Mouse (Mus musculus) lung, postnatal 0 days (tissue): ENCODE data around the gene Tpd52l2. TPM values are rescaled to one million over a fixed set of nuclear protein-coding genes. Genes with fewer than 3 reads are reported as not detected.
A peak's percentile ranks its signal among the peaks of the same experiment; 100 is the strongest.

ENCODE experiments used
- ATAC-seq: fragments of 200-750 bp; cut with Nextera tagmentation; 2 replicates; pipeline ENCODE4 v1.8.0; 2017; ENCODE audit warnings: moderate library complexity
- DNase-seq: peaks from one replicate; pipeline ENCODE4 v3.0.0-alpha.2; 2016; ENCODE audit warnings: low spot score
- H3K27ac ChIP-seq: fragments of 300-500 bp; sonication (generic); 2 replicates; pipeline ENCODE4 v1.5.1; 2014; ENCODE audit warnings: antibody characterized with exemption, mild to moderate bottlenecking, low read length, mixed read lengths
- H3K27me3 ChIP-seq: fragments of 300-500 bp; sonication (generic); replicated peaks from 2 replicates; pipeline ENCODE4 v1.6.1; 2014; ENCODE audit warnings: low read length, mixed read lengths; ENCODE audit not compliant: insufficient read depth
- H3K36me3 ChIP-seq: fragments of 300-500 bp; sonication (generic); 2 replicates; pipeline ENCODE4 v1.6.1; 2014; ENCODE audit warnings: low read length, mixed read lengths; ENCODE audit not compliant: insufficient read depth
- H3K4me1 ChIP-seq: fragments of 300-500 bp; sonication (generic); 2 replicates; pipeline ENCODE4 v1.6.1; 2014; ENCODE audit warnings: antibody characterized with exemption, low read depth, low read length, mixed read lengths; ENCODE audit not compliant: insufficient read depth
- H3K4me2 ChIP-seq: fragments of 300-500 bp; sonication (generic); replicated peaks from 2 replicates; pipeline ENCODE4 v1.6.1; 2014; ENCODE audit warnings: low read depth, mild to moderate bottlenecking, low read length, moderate library complexity, mixed read lengths
- H3K4me3 ChIP-seq: fragments of 300-500 bp; sonication (generic); 2 replicates; pipeline ENCODE4 v1.5.1; 2014; ENCODE audit warnings: low read depth, low read length
- H3K9ac ChIP-seq: fragments of 300-500 bp; sonication (generic); replicated peaks from 2 replicates; pipeline ENCODE4 v1.6.1; 2014; ENCODE audit warnings: low read depth, mild to moderate bottlenecking
- H3K9me3 ChIP-seq: fragments of 300-500 bp; sonication (generic); 2 replicates; pipeline ENCODE4 v1.6.1; 2016; ENCODE audit warnings: low read length, mixed read lengths
- CTCF ChIP-seq: IDR thresholded peaks from 2 replicates; pipeline ENCODE4 v1.5.1; 2016; ENCODE audit warnings: antibody characterized with exemption, mild to moderate bottlenecking
- EP300 ChIP-seq: IDR thresholded peaks from 2 replicates; pipeline ENCODE4 v1.6.1; 2016; ENCODE audit warnings: antibody characterized with exemption, mild to moderate bottlenecking, control low read depth
- WGBS: fragments of 180-500 bp; shearing (Covaris S2); extraction: QIAGEN DNeasy Blood & Tissue Kit; methylation state at CpG from one replicate; pipeline ENCODE4 v1.1.7; 2014; 5-methylcytosine and 5-hydroxymethylcytosine counted together
- polyA plus RNA-seq: library from polyadenylated mRNA; unstranded; fragments of >200 nt; fragmentation: Nextera tagmentation; extraction: Ambion mirVana; gene quantifications from 2 replicates; pipeline ENCODE4 v1.2.1, GENCODE M21; 2015

The Tpd52l2 gene
- polyA plus RNA-seq, 1 experiment from 2014 or later = 135 TPM

DNA sequence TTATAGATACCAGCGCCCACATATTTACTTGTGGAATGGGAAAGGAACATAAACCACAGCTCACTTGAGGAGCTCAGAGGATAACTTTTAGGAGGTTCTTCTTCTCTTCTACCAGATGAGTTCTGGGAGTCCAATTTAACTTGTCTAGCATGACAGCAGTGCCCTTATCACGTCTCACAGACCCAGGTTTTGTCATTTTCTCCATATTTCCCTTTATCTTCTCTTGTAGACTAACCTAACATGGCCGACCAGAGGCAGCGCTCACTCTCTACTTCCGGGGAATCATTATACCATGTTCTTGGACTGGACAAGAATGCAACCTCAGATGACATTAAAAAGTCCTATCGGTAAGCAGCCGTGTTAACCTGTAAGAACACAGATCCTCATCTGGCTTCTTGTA lies 49.2 kb downstream of the Tpd52l2 start:
- Histone ChIP-seq H3K9me3 (no peaks in the 10 kb centered on the region), H3K4me3 (no peak overlapping the region), H3K4me1 (no peaks in the 10 kb centered on the region), H3K9ac (no peak overlapping the region), H3K27me3 (no peaks in the 10 kb centered on the region), H3K4me2 (no peak overlapping the region), H3K36me3 (peaks cover 31% of the 10 kb centered on the region; the same call in 1 of the 2 replicates), H3K27ac (no peak overlapping the region)
- TF ChIP-seq EP300 (no peak), CTCF (no peak)
- DNase-seq = no peak
- 96% methylated on average over 7 of the region's 7 CpGs for WGBS
- no peak for ATAC-seq

DNA sequence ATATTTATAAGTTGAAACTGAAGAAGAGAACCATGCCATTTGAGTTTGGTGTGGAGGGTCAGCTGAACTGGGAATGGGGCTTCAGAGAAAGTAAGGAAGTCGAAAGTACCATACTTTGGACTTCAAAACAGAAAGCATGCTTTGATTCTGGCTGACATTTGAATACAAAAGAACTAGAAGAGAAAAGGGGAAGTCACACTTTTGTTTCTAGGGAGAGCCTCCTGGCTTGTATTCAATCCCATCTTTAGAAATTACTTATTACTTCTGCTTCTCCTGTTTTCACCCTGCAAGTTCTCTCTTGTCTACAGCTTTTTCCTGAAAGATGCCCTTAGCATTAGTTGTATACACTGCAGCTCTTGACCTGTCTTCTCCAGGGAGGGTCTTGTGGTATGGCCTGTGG lies 51.3 kb downstream of the Tpd52l2 start:
- no peak for TF ChIP-seq EP300
- no peak for TF ChIP-seq CTCF
- Histone ChIP-seq H3K36me3 (peaks cover 44% of the 10 kb centered on the region), H3K9me3 (no peaks in the 10 kb centered on the region), H3K9ac (no peak overlapping the region), H3K27me3 (no peaks in the 10 kb centered on the region), H3K4me1 (no peaks in the 10 kb centered on the region), H3K4me3 (no peak overlapping the region), H3K27ac (no peak overlapping the region), H3K4me2 (no peak overlapping the region)
- DNase-seq (no peak), ATAC-seq (no peak)
- WGBS = 82% methylated on average over 1 of the region's 1 CpGs

DNA sequence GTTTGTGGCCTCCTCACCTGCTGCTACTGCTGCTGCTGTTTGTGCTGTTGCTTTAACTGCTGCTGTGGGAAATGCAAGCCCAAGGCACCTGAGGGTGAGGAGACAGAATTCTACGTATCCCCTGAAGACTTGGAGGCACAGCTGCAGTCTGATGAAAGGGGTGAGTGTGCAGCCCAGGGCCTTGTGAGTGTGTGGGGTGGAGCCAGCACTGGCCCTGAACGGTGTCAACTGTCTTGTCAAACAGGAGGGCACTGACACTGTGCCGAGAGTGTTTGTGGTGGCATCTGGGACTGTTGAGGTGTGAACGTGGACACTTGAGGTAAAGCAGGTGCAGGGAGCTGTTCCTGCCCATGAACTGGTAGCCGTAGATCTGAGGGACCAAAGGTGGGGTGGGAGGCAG lies 51.7 kb downstream of the Tpd52l2 start:
- Histone ChIP-seq H3K27ac (no peak overlapping the region), H3K4me3 (no peak overlapping the region), H3K27me3 (no peaks in the 10 kb centered on the region), H3K4me2 (no peak overlapping the region), H3K9me3 (no peaks in the 10 kb centered on the region), H3K9ac (no peak overlapping the region), H3K4me1 (no peaks in the 10 kb centered on the region), H3K36me3 (peaks cover 44% of the 10 kb centered on the region)
- WGBS = 73% methylated on average over 5 of the region's 5 CpGs
- no peak for DNase-seq
- no peak for ATAC-seq
- no peak for TF ChIP-seq EP300
- no peak for TF ChIP-seq CTCF

DNA sequence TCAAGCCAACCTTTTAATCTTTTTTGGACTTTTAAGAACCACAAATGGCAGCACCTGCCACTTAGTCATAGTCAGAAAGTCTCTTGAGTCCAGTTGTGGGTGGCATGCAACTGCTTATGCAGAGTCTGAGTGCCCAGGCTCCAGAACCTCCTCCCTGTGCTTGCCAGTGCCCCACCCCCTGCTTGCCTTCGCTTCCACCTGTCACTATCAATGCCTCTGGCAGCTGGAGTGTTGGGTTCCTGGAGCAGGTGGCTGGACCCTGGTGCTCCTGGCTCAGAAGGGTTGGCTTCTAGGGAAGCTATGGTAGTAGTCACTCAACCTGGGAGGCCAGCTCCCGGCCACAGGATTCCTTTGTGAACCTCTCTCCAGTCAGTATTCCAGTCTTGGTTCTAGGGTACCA lies 53.3 kb downstream of the Tpd52l2 start:
- H3K27ac ChIP-seq = no peak overlapping the region
- no peak for DNase-seq
- H3K4me2 ChIP-seq = no peak overlapping the region
- H3K4me3 ChIP-seq = no peak overlapping the region
- ATAC-seq = no peak
- peaks cover 44% of the 10 kb centered on the region for H3K36me3 ChIP-seq
- no peaks in the 10 kb centered on the region for H3K9me3 ChIP-seq
- no peak for TF ChIP-seq CTCF
- TF ChIP-seq EP300 = no peak
- H3K4me1 ChIP-seq = no peaks in the 10 kb centered on the region
- H3K27me3 ChIP-seq = no peaks in the 10 kb centered on the region
- WGBS = 100% methylated on average over 2 of the region's 2 CpGs
- no peak overlapping the region for H3K9ac ChIP-seq

DNA sequence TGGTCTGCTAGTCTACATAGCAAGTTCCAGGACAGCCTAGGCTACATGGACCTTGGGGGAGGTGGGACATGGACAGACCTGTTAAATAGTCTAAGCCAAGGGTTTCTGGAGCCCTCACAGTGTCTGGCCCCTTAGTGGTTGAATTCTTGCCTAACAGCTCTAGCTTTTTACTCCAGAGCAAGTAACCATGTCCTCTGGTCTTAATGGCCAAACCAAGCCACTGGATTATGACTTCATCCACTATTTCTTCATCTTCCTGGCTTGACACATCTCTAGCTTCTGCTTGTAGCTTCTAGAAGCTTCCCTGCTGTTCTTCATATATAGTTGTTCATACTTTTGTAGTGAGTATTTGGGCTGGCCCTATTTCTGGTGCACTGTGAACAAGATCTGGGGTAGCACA lies 56.8 kb downstream of the Tpd52l2 start:
- Histone ChIP-seq H3K27me3 (no peaks in the 10 kb centered on the region), H3K36me3 (peaks cover 34% of the 10 kb centered on the region), H3K9me3 (no peaks in the 10 kb centered on the region), H3K4me3 (no peak overlapping the region), H3K27ac (no peak overlapping the region), H3K9ac (no peak overlapping the region), H3K4me1 (no peaks in the 10 kb centered on the region), H3K4me2 (no peak overlapping the region)
- TF ChIP-seq CTCF (no peak), EP300 (no peak)
- ATAC-seq (peak; percentile 40; the same call in 1 of the 2 replicates), DNase-seq (peak; percentile 41)

DNA sequence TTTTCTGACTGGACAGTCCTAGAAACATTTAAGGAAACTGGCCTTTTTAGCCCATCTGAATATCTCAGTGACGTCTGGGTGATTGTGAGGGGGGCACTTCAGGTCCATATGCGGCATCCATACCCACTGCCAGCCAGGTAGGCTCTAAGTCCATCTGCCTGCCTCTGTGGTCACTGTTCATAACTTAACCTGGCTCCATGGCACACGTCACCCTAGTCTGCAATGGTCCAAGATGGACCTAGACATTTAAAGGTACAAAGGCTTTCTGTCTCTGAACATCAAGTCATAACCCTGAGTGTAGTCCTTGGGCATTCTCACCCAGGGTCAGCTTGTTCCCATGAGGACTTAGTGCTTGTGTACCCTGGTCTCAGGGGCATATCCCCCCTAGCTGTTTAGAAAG lies 70.4 kb downstream of the Tpd52l2 start:
- WGBS = 82% methylated on average over 3 of the region's 3 CpGs
- H3K9ac ChIP-seq = no peak overlapping the region
- no peaks in the 10 kb centered on the region for H3K9me3 ChIP-seq
- no peaks in the 10 kb centered on the region for H3K27me3 ChIP-seq
- H3K27ac ChIP-seq = no peak overlapping the region
- H3K4me2 ChIP-seq = no peak overlapping the region
- no peaks in the 10 kb centered on the region; the same call in 1 of the 2 replicates for H3K36me3 ChIP-seq
- no peak for DNase-seq
- TF ChIP-seq EP300 = no peak
- TF ChIP-seq CTCF = no peak
- no peak overlapping the region for H3K4me3 ChIP-seq
- H3K4me1 ChIP-seq = no peaks in the 10 kb centered on the region
- no peak for ATAC-seq

Other genes with a start within 250 kb of the Tpd52l2 start
- 7.6 and 7.8 TPM in 2 replicates for gene Gmeb2, start 209.1 kb upstream of the Tpd52l2 start, polyA plus RNA-seq
- 0.51 and 0.95 TPM in 2 replicates for gene Stmn3, start 182.6 kb upstream of the Tpd52l2 start, polyA plus RNA-seq
- gene Rtel1, start 177.4 kb upstream of the Tpd52l2 start, polyA plus RNA-seq = 8.0 and 10.4 TPM in 2 replicates
- gene Zgpat, start 132.2 kb upstream of the Tpd52l2 start, polyA plus RNA-seq = 22.9 and 26.8 TPM in 2 replicates
- 46.5 and 46.6 TPM in 2 replicates for gene Arfrp1, start 131.7 kb upstream of the Tpd52l2 start, polyA plus RNA-seq
- 12.2 and 13.5 TPM in 2 replicates for gene Lime1, start 117.1 kb upstream of the Tpd52l2 start, polyA plus RNA-seq
- gene Zbtb46, start 37.7 kb upstream of the Tpd52l2 start, polyA plus RNA-seq = 11.2 and 14.8 TPM in 2 replicates
- gene Abhd16b, start 3.9 kb upstream of the Tpd52l2 start, polyA plus RNA-seq = 0.21 and 0.25 TPM in 2 replicates
- 57.2 and 59.5 TPM in 2 replicates for gene Dnajc5, start 23.3 kb downstream of the Tpd52l2 start, polyA plus RNA-seq
- gene Uckl1, start 87.8 kb downstream of the Tpd52l2 start, polyA plus RNA-seq = 41.8 and 43.3 TPM in 2 replicates
- gene Prpf6, start 94.7 kb downstream of the Tpd52l2 start, polyA plus RNA-seq = 32.3 and 33.6 TPM in 2 replicates
- gene Zfp512b, start 95.7 kb downstream of the Tpd52l2 start, polyA plus RNA-seq = 21.8 and 24.4 TPM in 2 replicates
- 20.8 and 21.3 TPM in 2 replicates for gene Samd10, start 102.1 kb downstream of the Tpd52l2 start, polyA plus RNA-seq
- gene Gm29797, start 159.9 kb downstream of the Tpd52l2 start, polyA plus RNA-seq = not detected in 2 replicates
- gene Sox18, start 174.5 kb downstream of the Tpd52l2 start, polyA plus RNA-seq = 134 and 161 TPM in 2 replicates
- 14.1 and 15.3 TPM in 2 replicates for gene Tcea2, start 183.2 kb downstream of the Tpd52l2 start, polyA plus RNA-seq
- 32.7 and 33.3 TPM in 2 replicates for gene Rgs19, start 196.8 kb downstream of the Tpd52l2 start, polyA plus RNA-seq
- not detected in 2 replicates for gene Lkaaear1, start 201.3 kb downstream of the Tpd52l2 start, polyA plus RNA-seq
- 0.20 TPM in 1 of 2 replicates, not detected in the other for gene Oprl1, start 217.9 kb downstream of the Tpd52l2 start, polyA plus RNA-seq